Mouse (Mus musculus) A20 (cell line): ENCODE results near the gene Ttc23.

ENCODE experiments used
- DNase-seq: peaks from one replicate; pipeline ENCODE4 v3.0.0-alpha.2; 2011; ENCODE audit warnings: low read depth, low spot score

The Ttc23 gene

DNA sequence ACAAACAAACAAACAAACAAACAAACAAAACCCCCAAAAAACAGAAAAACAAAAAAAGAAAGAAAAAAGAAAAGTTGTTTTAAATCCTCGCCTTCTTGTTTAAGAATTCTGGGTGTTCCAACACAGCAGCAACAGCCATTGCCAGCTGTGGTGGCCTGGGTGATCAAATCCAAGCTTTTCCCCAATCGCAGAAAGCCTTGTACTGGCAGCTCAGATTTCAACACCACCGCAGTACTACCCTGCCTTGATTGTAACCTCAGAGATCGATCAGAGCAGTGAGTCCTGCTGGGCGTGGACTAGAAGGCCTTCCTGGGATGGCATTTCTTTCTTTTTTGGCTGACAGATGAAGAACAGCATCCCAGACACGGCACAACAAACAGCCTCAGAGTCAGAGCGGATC, 48.7 kb downstream of the Ttc23 start:
- DNase-seq: no peak

DNA sequence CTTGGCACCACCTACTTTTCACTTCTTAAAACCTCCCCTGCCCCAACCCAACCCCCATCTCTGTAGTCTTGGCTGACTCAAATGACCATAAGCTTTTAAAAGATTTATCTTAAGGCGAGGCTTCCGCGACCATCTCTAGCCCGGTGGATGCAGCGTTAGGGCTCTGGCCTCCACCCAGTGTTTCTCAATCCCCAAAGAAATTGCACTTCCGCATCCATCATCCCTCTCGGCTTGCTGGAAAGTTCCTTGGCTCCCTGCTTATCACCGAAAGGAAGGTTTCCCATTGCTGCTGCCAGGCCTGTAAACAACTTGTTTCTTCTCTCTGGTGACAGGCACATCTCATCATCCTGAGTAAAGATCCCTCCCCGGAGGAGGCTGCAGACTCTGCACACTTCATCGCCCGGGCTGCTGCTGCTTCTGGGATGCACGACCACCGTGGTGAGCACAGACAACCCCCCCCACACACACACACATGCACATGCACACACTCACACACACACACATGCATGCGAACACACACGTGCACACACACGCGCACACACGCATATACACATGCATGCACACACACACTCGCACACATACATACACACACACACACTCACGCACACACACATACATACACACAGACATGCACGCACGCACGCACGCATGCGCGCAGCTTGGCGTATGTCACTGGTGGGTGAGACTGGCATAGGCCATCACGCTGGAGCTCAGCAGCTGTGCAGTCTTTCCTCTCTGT, 50.9 kb downstream of the Ttc23 start:
- no peak for DNase-seq

DNA sequence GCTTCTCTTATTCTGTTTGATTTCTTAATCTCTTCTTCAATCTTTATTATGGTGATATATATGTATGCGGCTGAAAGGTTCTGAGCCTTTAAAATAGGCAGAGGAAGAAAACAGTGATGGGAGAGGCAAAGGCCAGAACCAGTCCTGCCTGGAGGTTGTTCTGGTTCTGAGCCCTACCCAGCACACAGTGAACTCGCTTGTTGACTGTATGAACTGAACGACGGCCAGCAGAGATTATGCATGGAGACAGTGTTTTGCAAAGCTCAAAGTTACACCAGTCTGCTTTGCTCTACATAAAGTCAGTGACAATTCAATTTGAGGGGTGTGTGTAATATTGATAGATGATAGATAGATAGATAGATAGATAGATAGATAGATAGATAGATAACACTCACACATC, 52.1 kb downstream of the Ttc23 start:
- DNase-seq: no peak

- DNase-seq: peak; percentile 51
These were observed 53.6 kb downstream of the Ttc23 start for GRCm38 (mm10) chr7:67700846-67701245.

DNA sequence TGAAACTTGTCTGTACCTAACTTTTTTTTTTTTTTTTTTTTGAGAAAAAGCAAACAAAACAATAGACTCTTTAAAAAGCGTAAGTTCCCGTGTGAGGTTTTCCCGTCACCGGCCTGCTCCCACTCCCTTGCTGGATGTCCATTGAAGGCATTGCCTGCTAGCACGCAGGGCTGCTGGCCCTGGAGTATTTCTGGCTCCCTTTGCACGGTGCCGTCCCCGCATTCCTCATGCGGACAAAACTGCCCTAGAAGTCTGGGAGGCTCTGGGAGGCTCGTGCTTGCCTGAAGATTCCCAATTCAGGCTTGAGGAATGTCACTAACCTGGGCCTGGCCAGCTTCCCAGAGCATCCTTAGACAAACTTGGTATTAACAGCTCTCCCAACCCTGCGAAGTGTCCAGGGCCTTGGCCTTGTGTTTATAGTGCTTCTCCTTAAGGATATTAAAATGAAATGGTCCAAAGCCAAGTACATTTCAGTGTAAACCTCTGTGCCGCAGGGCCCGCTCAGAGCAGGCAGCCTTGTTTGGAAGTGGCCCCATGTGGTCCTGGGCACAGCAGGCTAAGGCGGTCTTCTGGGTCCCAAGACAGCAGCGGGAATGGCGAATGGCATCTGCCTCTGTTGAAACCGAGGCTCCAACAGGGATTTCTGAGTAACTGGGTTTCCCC, 54.2 kb downstream of the Ttc23 start:
- no peak for DNase-seq

GRCm38 (mm10) chr7:67708160-67708559, 61.0 kb downstream of the Ttc23 start:
- DNase-seq: no peak

DNA sequence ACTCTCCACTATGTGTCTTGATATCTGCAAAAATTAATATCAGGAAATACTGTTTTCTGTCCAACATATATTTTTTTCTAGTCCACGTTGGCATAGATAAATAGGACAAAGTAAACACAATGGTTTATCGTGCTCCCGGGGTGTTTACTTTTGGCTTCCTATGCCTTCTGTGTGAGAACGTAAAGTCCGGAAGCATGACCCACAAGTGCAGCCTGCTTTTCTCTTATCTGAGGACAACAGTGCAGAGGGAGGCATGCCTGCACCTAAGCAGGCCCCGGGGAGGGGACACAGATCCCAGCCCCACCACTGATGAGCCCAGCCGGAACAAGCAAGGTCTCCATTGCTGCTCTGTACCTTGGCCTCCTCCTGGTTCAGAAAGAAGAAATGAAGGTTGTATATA, 63.0 kb downstream of the Ttc23 start:
- no peak for DNase-seq

DNA sequence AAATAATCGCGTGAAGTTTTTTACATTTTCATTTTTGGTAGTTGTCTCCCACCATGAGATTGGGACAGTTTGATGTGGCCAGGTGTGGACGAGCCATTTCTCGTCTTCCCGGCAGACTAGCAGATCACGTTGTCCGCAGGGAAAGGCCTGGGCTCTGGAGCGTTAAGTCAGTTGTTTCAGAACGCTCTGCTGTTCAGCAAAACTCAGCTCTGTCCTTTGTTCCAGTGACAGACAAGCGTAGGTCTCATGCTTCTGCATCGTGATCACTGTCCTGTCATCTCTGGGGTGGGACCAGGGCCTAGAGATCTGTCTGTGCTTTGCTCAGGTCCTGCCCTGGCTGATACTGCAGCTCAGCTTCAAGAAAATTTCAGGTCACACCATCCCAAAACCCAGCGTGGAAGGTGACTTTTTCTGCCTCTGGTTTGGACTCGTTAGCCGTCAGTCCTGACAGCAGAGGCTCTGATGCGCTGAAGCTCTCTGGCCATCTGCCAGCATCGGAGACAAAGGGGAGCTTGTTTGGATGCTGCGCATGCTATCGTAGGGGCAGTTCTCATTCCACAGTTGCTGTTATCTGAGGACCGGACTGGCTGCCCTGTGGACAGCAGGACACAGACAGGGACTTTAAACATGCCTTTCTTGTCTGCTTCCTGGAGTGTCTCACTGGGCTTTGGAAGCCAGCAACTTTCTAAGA, 66.8 kb downstream of the Ttc23 start:
- DNase-seq: no peak

- DNase-seq: no peak
These were observed 68.0 kb downstream of the Ttc23 start for GRCm38 (mm10) chr7:67715176-67715575.

DNA sequence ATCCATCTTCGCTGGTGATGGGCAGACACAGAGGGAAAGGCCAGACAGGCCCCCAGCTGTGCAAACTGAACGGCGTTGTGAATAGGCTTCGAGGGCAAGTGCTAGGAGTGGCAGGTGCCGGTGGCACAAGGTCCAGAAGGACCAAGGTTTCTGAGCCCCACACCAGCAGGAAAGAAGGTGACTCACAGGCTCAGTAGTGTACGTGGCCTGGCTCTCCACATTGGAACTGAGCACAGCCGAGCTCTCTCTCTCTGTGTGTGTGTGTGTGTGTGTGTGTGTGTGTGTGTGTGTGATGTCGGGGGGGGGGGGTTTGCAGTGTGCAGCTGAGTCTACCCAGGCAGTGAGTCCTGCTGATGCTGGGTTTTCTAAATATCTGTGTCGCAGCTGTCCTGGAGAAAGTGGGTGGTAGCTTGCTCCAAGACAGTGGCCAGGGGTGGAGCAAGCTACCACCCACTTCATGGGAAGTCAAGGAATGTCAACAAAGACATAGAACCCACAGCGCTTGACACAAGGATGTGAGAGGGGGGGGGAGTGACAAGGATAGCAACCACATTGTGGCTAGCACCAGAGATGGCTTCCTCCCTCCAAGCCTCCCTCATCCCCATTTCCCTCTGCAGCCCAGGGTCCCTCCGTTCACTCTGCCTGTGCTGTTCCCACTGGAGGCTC, 69.1 kb downstream of the Ttc23 start:
- DNase-seq: no peak

- DNase-seq: no peak
These were observed 69.7 kb downstream of the Ttc23 start for GRCm38 (mm10) chr7:67716925-67717324.

GRCm38 (mm10) chr7:67717520-67717919, 70.3 kb downstream of the Ttc23 start:
- no peak for DNase-seq

DNA sequence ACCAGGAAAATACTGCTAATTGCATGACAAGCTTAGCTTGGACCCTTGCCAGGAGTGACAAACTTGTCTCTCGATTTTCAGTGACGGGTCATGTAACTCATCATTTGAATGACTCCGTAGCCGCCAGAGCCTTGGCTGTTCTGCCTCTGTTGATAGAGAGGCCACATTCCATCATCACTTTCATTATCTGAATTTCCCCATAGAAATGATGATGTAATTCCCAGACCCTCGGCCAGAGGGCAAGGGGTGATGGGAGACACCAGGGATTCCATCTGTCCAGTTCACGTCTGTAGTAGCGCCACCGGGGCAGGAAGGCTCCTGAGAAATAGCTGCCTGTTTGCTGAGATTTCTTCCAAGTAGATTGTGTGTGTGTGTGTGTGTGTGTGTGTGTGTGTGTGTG, 71.6 kb downstream of the Ttc23 start:
- no peak for DNase-seq

DNA sequence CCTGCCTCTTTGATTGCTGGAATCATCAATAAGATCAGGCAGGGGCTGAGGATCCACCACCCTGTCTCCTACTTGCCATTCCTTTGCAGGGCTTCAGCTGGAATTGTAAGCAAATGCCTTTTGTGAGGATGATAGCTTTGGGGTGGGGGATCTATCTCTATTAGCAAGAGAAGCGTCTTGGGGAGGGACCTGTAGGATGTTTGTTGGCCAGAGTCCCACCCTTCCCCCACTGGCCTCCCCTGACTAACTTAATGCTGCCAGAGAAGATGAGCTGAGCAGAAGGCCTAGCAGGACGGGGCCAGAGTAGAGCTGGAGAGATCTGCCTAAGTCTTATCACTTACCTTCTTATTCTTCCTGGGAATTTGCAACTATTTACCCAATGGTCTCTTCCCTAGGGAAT, 75.0 kb downstream of the Ttc23 start:
- DNase-seq: no peak

DNA sequence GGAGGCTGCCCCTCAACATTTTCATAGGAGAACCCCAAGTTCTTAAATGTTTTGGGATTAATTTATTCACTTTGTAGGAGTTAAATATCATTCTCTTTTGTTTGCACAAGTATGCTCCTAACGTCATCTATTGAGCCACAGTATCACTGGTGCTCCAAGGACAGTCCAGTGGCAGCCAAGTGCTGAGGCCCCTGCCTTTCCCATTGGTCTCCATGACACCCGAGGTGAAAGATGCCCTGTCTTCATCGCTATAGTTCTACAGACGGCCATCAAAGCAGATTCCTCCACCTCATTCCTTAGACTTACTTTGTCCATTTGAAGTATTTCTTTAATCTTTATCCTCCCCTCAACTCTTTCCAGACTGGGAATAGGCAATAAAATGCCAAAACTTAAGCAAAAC, 77.3 kb downstream of the Ttc23 start:
- no peak for DNase-seq

GRCm38 (mm10) chr7:67725016-67725415, 77.8 kb downstream of the Ttc23 start:
- no peak for DNase-seq

GRCm38 (mm10) chr7:67728203-67728602, 81.0 kb downstream of the Ttc23 start:
- no peak for DNase-seq

GRCm38 (mm10) chr7:67728809-67729208, 81.6 kb downstream of the Ttc23 start:
- DNase-seq: no peak

- no peak for DNase-seq
These were observed 83.4 kb downstream of the Ttc23 start for GRCm38 (mm10) chr7:67730431-67731110.

- DNase-seq: peak; percentile 73
These were observed 85.1 kb downstream of the Ttc23 start for GRCm38 (mm10) chr7:67732276-67732675.

- DNase-seq: no peak
These were observed 93.2 kb downstream of the Ttc23 start for GRCm38 (mm10) chr7:67740382-67740781.

DNA sequence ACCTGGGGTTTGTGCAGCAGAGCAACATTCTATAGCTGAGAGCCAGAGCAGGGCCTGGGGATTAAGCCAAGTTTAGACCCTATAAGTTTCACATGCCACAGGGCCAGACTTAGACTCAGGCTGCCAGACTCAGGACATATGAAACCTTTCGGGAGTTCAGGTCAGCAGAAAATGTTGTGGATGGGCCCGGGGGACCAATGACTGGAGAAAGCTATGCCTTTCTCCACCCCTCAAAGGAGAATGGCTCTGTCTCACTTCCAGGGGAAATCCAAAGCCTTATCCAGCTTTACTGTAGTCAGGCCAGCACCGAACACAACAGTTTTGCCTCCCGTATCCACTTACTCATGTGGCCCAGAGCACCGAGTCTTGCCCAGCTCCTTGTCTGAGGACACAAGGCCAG, 93.6 kb downstream of the Ttc23 start:
- DNase-seq: no peak
